Mouse (Mus musculus) right cerebral cortex, adult 2 months (tissue): Measurements from ENCODE around the gene Prkn.

Experiments
- DNase-seq, 2 experiments: peaks; one replicate each; pipeline ENCODE4 v3.0.0; 2021 to 2022; ENCODE audit warnings: low spot score in 2 of 2

The Prkn gene

DNA sequence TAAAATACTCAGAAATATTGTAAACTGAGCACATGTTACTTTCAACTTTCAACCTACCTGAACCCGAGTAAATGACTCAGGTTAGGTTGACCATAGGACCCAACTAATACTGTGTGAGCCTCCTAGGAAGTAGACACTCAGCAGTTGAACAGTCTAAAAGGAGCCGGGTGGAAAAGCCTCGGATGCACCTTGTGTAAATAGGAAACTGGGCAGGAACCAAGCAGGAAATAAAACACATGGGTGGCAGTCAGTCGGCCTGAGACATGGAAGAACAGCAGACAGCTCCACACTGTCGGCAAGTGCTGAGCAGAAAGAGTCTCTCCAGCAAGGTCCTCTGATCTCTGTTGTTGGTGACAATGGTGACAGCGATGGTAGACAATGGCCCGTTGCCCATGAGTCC is 676.0 kb downstream of the Prkn start:
- no peak for DNase-seq

GRCm38 (mm10) chr17:11532066-11532465 is 691.9 kb downstream of the Prkn start:
- no peak for DNase-seq

DNA sequence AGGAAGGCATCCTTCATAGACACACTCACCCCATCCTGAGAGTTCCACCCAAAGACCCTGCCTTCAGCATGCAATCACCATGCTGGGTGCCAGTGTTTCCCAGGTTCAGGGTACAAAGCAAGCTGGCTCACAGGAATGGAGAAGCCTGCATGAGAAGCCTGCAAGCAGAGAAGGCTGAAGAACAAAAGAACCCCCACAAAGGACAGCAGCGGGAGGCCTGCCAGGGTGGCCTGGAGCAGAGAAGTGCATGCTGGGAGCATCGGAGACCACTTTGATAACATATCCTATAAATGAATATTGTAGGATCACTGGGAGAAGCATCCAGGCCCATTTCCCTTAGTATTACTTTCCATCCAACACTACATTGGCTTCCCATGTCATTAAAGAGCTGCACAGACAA is 692.6 kb downstream of the Prkn start:
- no peak for DNase-seq

- DNase-seq: no peak
These were observed 693.7 kb downstream of the Prkn start for GRCm38 (mm10) chr17:11533835-11534234.

DNA sequence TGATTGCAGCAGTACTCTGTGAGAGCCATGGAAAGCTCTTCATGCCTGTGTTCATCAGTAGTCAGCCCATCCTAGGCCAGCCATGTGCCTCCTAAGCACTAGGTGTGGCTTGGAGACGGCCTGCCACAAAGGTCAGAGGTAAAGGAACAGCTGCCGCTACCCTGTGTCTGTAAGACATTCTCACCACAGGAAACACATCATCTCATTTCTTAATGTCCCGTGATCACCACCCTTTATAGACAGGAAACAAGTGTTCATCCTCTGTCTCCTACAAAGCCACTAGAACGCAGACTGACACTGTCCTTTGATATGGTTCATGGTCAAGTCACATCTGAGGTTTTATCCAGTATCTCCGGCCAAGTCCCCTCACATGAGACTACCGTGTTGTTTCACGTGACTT is 698.6 kb downstream of the Prkn start:
- no peak for DNase-seq

GRCm38 (mm10) chr17:11541928-11542623 is 701.9 kb downstream of the Prkn start:
- DNase-seq: no peak

DNA sequence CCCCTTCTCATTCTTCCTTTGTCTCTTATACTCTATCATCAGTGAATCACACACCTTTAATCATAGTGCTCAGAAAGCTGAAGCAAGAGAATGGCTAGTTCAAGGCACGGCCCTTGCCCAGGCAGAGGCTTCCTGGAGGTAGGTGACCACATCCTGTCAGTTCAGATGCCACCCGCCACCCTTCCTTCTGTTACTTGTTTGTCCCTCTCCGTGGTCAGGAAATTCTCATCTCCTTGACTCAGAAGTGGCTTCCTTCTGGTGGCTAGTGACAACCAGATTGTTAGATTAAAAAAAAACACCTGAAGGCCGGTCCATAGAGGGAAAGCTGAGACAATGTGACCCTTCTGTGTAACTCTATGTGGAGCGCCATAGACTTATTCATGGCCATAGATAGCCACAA is 710.4 kb downstream of the Prkn start:
- DNase-seq: no peak

- no peak for DNase-seq
These were observed 725.5 kb downstream of the Prkn start for GRCm38 (mm10) chr17:11565681-11566080.

DNA sequence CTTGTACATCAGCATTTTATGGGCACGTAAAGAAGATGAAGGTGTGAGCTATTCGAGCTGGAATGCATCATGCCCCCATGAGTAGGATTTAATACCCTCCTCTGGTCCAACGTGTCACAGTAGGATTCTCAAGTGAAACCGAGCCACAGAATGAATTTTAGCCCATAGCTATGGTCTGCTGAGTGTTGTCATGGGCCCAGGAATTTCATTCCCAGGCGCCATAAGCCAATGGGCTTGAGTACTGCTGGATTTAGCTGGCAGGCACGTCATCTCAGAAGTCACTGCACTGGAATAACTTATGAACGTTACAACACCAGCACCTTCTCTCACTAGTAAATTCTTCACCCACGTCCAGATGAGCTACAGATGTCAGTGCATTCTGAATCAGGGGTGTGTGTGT is 730.2 kb downstream of the Prkn start:
- DNase-seq: no peak

DNA sequence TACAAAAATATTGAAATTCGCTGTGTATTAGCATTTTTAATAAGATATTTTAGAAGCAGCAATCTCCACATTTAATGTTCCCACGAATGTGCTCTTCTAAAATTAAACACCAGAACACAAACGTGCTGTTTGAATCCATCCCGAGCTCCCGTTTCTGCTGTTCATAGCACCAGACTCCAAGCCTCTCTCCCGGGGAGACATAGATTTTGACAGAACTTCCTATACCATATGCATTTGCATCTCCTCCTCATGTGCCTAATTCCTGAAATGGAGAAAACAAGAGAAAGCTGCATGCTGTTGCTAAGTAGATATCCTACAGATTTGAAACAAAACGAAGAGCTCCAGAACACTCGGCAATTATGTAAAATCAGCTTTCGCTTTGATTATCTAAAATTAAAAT is 733.5 kb downstream of the Prkn start:
- DNase-seq: peak; percentile 30 to 41

- no peak for DNase-seq
These were observed 745.3 kb downstream of the Prkn start for GRCm38 (mm10) chr17:11585491-11585890.

GRCm38 (mm10) chr17:11607931-11608330 is 767.7 kb downstream of the Prkn start:
- DNase-seq: no peak

DNA sequence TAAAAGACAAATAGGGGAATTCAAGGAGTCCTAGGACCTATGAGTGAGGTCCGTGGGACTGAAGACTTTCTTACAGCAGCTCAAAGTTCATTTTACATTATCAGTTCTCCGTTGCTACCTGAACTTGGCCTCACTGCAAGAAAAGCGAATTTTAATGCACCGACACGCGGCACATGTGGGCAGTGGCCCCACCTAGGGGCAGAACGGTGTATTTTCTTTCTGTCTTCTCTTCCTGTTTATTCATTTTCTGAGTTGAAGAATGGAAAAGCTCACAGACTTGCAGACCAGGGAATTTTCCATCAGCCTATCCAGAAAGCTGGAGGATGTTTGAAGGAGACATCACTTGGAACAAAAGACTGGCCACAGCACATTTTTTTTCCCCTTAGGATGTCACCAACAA is 771.3 kb downstream of the Prkn start:
- DNase-seq: peak; percentile 84 to 85

DNA sequence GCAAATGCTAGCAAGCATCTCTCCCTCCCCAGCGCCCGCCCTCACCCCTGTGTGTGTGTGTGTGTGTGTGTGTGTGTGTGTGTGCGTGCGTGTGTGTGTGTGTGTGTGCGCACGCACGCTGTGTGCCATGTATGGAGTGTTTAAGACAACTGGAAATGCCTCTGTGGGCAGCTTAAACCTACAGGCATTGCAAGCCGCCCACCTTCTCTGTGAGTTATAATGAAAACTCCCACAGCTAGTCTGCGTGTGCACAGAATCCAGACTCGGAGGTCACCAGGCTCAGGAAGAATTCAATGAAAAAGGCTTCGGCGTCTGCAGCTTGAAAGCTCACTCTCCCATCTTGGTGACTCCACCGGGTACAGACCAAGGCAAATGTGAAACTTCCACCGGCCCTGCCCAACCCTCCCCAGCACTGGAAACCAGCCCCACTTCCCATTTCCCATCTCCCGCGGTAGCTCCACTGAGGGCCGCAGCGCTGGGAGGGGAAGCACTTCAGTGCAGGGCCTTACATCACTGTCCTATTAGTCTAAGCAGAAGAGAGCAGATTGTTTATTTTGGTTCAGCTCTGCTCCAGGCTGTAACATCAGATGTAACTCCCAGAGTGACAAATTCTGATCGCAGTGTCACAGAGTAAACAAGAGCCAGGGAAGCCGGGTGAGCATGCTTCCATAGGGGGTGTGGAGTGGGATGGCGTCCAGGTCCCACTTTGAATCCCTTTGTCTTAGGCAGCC is 772.8 kb downstream of the Prkn start:
- peak; percentile 46 to 58 for DNase-seq

DNA sequence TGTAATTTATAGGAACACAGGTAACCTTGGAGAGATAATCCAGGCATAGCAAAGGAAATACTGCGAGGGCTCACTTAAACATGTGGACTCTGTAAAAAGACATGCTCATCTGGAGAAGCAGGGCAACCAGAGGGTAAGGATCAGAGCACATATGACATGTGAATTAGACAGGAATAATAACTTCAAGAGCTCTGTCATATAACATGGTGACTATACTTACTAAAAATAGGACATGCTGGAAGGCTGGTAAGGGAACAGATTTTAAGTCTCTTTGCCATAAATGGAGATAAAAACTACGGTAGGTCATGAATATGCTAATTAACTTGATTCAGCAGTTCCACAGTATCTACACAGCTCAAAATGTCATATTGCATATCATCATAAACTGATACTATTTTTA is 777.4 kb downstream of the Prkn start:
- no peak for DNase-seq

DNA sequence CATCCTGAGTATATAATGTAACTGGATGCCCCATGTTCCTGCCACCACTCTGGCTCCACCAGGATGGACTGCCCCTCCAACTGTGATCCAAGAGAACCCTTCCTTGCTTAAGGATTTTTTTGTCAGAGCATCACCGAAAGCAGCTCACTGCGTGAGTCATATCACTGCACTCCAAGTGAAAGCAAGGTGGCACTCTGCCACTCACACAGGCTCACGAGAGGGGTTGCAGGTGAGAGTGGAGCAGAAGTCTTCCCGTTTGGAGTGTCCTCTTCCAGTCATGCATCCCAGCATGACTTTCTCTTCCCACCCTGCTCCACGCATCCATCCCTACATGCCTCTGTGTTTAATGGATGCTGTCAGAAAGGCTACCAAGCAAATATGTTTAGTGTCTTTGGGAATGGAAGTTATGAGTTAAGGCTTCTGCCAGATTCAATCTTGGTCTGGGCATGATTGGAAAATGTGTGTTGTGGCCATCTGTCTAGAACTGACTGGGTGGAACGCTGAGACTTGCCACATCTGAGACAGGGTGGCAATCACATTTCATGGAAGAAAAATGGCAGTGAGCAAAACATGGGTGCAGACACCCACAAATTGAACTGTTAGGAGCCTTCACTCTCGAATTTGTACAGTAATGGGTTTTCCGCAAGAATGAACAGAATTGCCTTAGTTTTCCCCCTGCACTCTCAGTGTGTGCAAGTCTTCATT is 778.9 kb downstream of the Prkn start:
- peak; percentile 43 to 44 for DNase-seq

GRCm38 (mm10) chr17:11620770-11621169 is 780.6 kb downstream of the Prkn start:
- DNase-seq: no peak

DNA sequence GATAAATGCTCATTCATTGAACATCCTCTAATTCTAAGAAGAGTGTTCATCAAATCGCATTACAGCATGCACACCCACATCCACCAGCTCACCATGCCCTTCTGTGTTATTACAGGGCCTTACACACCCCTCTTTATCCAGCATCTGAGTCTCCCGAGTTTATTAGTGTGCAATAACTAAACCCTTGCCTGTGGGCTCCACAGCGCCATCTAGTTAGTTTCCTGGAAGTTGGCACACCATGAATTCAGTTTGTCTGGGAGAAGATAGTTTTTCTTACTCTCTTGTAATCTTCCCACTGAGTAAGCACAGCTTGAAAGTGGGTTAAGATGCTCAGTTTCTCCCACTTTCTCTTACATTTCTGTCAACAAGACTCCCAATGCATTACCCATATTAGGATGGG is 781.3 kb downstream of the Prkn start:
- DNase-seq: no peak

DNA sequence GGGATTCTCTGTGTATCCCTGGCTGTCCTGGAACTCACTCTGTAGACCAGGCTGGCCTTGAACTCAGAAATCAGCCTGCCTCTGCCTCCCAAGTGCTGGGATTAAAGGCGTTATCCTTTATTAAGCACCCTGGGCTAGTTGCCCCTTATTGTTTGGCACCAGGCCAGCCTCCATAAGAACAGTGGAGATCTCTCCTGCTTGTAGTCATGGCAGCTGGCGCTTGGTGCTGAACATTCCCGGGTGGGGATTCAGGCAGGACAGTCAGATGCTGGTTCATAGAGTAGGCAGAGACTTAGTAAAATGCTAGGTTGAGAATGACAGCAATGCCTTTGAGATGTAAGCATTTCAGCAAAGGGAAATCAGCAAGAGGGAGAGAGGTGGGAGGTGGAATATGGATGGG is 786.1 kb downstream of the Prkn start:
- DNase-seq: no peak

DNA sequence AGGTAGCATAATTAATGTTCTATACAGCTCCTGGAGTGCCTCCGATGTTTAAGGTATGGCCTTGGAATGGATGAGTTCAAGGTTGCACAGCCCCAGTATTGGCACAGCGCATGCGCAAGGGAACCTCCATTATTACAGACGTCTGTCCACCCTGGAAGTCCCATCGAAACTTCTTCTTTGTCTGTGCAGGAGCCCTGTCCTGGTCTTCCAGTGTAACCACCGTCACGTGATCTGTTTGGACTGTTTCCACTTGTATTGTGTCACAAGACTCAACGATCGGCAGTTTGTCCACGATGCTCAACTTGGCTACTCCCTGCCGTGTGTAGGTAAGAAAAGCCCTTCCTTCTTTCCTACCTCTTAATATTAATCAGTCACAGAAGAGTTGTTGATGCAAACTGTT is 794.9 kb downstream of the Prkn start:
- no peak for DNase-seq

DNA sequence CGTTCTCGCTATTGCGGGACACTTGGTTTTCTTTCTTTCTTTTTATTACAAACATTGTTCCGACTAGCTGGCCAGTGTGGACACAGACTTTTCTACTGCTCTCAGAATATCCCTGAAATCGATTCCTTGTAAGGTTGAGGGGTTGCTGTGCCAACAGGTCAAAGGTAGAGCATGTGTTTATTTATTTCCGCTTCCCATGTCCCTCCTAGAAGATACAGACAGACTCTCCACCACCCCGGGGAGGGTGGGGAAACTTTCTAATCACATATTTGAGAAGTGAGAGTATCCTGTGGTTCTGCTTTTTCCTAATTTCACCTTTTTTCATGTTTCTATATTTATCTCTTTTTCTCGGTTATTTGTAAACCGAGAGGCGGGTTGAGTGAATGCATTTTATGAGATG is 797.5 kb downstream of the Prkn start:
- no peak for DNase-seq

DNA sequence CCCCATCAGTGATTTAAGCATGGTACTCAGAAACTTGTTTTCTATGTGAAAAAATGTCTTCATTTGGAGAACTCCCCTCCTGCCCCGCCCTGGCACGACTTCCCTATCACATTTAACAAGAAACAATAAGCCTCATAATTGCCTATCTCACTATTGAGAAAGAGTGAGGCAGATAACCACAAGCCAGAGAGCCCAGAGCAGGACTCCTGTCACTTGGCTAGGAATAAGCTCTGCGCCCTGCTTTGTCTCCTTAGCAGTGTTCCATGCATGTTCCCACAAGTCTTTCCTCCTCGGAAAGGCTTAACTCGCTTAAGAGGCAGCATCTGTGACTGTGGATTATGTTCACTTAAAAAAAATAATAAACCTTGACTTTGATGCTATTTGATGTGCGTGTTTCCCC is 798.3 kb downstream of the Prkn start:
- no peak for DNase-seq

GRCm38 (mm10) chr17:11639786-11640185 is 799.6 kb downstream of the Prkn start:
- DNase-seq: no peak
